Mouse (Mus musculus) frontal cortex, adult 2 months (tissue): ENCODE data around the gene Echdc3. TPM values are rescaled to one million over a fixed set of nuclear protein-coding genes. Genes with fewer than 3 reads are reported as not detected.

Experiments used
- polyA plus RNA-seq: library from polyadenylated mRNA; depleted of rRNA; stranded (reverse); fragments of >200 nt; gene quantifications from 2 replicates; pipeline ENCODE4 v1.2.3, GENCODE M21; 2012; rRNA removed

The Echdc3 gene
- polyA plus RNA-seq, 1 experiment: 1.2 TPM

Other genes with a start within 250 kb of the Echdc3 start
- 3.2 TPM in 2 replicates for gene Proser2, start 82.8 kb downstream of the Echdc3 start, polyA plus RNA-seq
- 10.3 and 10.9 TPM in 2 replicates for gene Usp6nl, start 109.6 kb upstream of the Echdc3 start, polyA plus RNA-seq